Mouse (Mus musculus): ENCODE data around the gene Tbc1d9.

DNA sequence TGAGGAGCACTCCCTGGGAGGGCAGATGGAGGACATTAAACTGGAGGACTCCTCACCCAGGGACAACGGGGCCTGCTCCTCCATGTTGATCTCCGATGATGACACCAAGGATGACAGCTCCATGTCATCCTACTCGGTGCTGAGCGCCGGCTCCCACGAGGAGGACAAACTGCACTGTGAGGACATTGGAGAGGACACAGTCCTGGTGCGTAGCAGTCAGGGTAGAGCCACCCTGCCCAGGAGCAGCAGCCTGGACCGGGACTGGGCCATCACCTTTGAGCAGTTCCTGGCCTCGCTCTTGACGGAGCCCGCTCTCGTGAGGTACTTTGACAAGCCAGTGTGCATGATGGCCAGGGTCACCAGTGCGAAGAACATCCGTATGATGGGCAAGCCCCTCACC, 106.0 kb downstream of the Tbc1d9 start:
- no peak for TF ChIP-seq CTCF (IDR thresholded peaks at IDR 0.05; ENCODE audit: extremely low read depth, insufficient read depth, insufficient read length, insufficient replicate concordance)
- no peak for TF ChIP-seq POLR2A (IDR thresholded peaks at IDR 0.05; ENCODE audit: low read depth, low read length)
